Mouse (Mus musculus) C2C12 (cell line): Measurements from ENCODE around the gene 2310007B03Rik.

ENCODE experiments used
- CEBPB ChIP-seq: IDR thresholded peaks from one replicate; pipeline ENCODE4 v1.6.1; 2011; ENCODE audit warnings: low read depth, mild to moderate bottlenecking, control low read depth, moderate library complexity
- CTCF ChIP-seq: IDR thresholded peaks from one replicate; pipeline ENCODE4 v1.5.1; 2011; ENCODE audit not compliant: control insufficient read depth, insufficient read depth, insufficient read length
- MAX ChIP-seq: IDR thresholded peaks from one replicate; pipeline ENCODE4 v1.6.1; 2011; ENCODE audit warnings: mild to moderate bottlenecking, control low read depth
- MYOD1 ChIP-seq: IDR thresholded peaks from one replicate; pipeline ENCODE4 v1.6.1; 2011; ENCODE audit warnings: low read depth; ENCODE audit not compliant: control insufficient read depth, insufficient read length
- MYOG ChIP-seq: IDR thresholded peaks from one replicate; pipeline ENCODE4 v1.6.1; 2011; ENCODE audit not compliant: control insufficient read depth, insufficient read length; ENCODE audit errors: extremely low read depth
- USF1 ChIP-seq: IDR thresholded peaks from one replicate; pipeline ENCODE4 v1.6.1; 2011; ENCODE audit warnings: low read depth, mild to moderate bottlenecking, control low read depth, moderate library complexity

DNA sequence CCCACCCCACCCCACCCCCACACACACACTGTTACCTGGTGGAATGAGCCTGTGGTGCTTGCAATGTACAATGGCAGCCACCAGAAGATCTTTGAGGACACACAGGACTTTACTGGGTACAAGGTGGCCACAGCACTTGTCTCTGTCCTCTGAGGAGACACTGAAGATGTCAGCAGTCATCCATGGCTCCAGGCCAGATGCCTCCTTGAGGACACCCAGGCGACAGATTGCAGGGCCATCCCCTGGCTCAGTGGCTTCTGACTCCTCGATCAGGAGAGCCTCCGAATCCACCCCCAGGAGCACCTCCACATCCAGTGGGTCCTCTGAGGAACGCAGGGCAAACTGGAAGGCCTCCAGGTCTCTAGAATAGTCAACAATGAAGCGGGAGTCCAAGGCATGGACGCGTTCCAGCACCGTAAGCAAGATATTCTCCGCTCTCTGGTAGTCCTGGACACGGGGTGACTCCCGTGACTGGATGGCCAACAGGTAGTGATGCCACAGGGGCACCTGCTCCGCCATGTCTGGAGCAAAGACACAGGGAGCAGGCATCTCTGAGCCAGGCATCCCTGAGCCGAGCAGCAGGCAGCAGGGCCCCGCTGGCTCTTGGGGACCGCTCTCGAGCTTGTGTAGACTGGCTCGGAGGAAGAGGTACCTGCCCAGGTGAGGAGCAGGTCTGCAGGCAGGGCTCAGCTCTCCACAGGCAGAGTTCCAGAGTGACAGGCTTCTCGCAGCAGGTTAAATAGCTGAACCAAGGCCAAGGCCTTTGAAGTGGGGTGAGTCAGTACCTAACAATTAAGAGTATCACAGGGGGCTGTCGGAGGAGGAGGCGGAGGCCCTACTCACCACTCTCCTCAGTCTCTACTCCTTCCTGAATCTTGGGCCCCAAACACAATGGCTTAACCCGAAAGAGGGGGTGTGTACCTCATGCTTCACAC lies 915 bp downstream of the 2310007B03Rik start:
- TF ChIP-seq CTCF (no peak), MAX (no peak), USF1 (no peak), CEBPB (no peak), MYOG (no peak), MYOD1 (no peak)
